Mouse (Mus musculus) cerebellum, postnatal 4 days (tissue): ENCODE measurements around the gene Aqp11.

Experiments used
- DNase-seq, 2 experiments: peaks; one replicate each; pipeline ENCODE4 v3.0.0; 2022; ENCODE audit warnings: low spot score in 2 of 2, mixed read lengths in 1 of 2

Aqp11 gene

GRCm38 (mm10) chr7:97747787-97748497 lies 9.9 kb upstream of the Aqp11 start:
- peak; percentile 69 to 83 for DNase-seq

DNA sequence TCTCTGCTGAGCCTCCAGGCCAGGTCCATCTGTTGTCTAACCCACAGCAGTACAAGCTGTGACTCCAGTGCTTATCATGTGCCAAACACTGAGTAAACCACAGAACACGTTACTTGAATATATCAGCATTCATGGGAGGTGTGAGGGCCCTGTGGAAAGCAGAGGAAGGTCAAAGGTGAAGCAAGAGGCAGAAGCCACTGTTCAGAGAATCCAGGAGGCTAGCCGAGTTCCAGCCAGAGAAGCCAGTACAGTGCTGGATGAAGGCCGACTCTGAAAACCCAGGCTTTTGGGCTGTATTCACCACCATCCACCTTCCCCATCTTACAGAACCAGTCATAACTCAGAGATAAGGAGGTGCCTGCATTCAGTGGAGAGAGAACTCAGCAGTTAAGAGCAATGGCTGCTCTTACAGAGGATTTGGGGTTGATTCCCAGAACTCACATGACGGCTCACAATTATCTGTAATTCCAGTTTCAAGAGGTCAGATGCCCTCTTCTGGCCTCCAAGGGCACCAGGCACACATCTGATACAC lies 9.2 kb upstream of the Aqp11 start:
- no peak for DNase-seq

DNA sequence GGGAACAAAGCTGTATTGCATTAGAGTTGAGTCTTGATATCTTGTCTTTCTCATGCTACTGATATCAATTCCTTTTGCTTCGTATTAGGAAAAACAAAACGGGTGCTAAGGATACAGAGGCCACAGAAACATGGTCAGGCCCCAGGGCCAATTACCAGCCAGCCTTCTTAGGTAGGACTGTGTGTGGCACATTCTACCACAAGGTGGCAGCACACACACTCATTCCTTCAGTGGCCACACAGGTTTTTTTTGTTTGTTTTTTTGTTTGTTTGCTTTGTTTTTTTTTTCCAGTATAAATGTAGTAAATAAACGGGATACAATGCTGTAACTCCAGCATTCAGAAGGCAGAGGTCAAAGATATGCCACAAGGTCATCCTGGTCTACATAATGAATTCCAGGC lies 7.2 kb upstream of the Aqp11 start:
- DNase-seq: peak in 1 of 2 experiments; percentile 60

GRCm38 (mm10) chr7:97741756-97742291 lies 3.7 kb upstream of the Aqp11 start:
- DNase-seq: no peak

DNA sequence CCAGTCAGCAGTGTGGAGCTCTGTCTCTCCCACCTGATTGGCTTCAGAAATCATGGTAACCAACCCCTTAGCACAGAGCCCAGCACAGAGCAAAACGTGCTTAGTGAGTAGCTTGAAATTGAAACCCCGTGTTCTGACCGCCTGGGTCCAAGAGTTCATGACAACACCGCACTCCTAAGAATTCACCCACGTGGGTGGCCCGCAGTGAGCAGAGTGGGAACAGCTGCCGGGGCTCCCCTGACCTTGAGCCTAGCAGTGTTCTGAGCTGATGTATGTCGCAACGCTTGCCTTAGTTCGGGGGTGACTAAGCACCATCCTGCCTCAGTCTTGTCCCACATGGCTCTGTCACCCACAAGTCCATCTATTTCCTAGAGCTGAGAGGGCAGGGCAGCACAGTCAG lies 2.9 kb upstream of the Aqp11 start:
- DNase-seq: no peak

- DNase-seq: no peak
Observed at GRCm38 (mm10) chr7:97737256-97737637, 842 bp downstream of the Aqp11 start.

DNA sequence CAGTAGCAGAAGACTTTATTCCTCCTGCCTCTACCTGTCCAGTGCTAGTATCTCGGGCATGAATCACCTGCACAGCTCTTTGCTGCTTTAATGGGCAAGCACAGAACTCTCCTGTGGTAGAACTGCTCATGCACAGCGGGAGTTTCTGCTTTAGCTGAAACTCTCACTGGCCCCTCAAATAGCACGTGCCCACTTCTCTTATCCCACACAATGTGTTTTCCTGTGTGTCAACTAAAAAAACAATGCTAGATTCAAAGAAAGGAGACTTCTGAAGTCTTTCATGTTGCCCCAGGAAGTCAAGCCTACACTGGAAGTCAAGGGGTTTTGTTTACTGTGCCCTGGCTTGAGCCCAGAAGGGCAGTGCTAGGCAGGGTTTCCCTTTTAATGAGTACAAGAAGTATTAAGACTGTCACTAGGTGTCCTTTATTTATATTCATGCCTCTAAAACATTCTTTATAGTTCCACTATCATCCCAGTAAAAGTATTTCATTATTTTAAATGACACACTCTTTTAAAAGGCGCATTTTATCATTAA lies 2.1 kb downstream of the Aqp11 start:
- no peak for DNase-seq

DNA sequence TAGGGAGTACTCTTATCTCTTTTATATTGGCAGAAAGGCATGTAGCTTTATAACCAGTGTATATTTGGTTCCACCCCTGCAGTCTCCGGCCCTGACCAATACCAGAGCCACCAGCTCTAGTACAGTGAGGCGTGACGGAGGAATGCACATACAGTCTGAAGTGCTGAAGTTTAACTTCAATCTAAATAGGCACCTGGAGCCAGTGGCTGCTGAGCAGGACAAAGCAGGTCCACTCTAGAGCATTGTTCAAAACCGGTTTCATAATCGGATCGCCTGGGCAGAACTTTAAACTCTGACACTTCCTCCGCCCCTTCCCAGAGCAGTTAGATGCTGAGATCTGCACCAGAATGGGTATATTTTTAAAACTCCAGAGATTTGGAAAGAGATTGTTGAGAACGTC lies 3.1 kb downstream of the Aqp11 start:
- no peak for DNase-seq

DNA sequence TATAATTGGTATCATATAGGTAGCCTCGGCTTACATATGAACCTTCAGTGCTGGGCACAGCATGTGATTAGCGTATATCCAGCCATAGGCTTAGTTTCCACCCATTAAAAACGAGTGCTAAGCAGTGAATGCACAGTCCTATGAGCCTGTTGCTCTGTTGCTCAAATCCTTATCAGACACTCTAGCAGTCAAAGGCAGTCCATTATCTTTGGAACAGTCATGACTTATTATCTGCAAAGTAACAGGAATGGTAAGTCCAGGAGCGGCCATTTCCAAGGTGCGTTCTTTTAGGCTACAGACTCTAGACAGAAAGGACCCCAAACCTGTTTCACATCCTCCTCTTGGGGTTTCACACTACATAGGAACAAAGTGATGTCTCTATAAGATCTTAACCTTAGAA lies 4.5 kb downstream of the Aqp11 start:
- no peak for DNase-seq

DNA sequence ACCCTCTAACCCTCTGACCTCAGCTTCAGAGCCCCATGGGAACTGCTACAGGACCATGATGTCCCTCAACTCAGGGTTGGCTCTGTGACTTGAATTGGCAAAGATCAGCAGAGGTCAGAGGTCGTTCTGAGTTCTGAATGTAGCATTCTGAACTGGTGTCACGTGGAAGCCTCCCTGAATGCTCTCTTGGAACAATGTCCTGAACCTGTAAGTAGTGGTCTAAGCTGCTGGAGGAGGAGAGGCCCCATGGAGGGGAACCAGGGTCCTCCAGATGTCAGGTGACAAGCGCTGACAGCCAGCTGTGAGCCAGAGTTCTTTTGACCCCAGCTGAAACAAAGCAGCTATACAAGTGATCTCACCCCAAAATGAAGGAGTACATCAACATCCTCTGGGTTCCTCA lies 7.7 kb downstream of the Aqp11 start:
- DNase-seq: no peak

- no peak for DNase-seq
Observed at GRCm38 (mm10) chr7:97728666-97729614, 9.1 kb downstream of the Aqp11 start.

GRCm38 (mm10) chr7:97726778-97727177 lies 11.3 kb downstream of the Aqp11 start:
- no peak for DNase-seq

- DNase-seq: no peak
Observed at GRCm38 (mm10) chr7:97726080-97726479, 12.0 kb downstream of the Aqp11 start.

- no peak for DNase-seq
Observed at GRCm38 (mm10) chr7:97725401-97725800, 12.7 kb downstream of the Aqp11 start.

GRCm38 (mm10) chr7:97723646-97724538 lies 14.2 kb downstream of the Aqp11 start:
- no peak for DNase-seq

- no peak for DNase-seq
Observed at GRCm38 (mm10) chr7:97722278-97722918, 15.7 kb downstream of the Aqp11 start.

DNA sequence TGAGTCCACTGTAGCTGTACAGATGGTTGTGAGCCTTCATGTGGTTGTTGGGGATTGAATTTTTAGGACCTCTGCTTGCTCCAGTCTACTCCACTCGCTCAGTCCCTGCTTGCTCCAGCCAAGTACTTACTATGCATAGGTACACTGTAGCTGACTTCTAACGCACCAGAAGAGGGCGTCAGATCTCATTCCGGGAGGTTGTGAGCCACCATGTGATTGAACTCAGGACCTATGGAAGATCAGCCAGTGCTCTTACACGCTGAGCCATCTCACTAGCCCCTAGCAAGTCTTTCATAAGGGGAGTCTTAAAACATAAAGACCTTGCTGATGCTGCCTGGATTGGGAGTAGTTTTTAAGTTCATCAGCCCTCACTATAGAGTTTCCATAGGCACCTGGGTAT lies 18.0 kb downstream of the Aqp11 start:
- no peak for DNase-seq

GRCm38 (mm10) chr7:97719078-97719477 lies 19.0 kb downstream of the Aqp11 start:
- no peak for DNase-seq

GRCm38 (mm10) chr7:97717326-97717725 lies 20.8 kb downstream of the Aqp11 start:
- DNase-seq: no peak

DNA sequence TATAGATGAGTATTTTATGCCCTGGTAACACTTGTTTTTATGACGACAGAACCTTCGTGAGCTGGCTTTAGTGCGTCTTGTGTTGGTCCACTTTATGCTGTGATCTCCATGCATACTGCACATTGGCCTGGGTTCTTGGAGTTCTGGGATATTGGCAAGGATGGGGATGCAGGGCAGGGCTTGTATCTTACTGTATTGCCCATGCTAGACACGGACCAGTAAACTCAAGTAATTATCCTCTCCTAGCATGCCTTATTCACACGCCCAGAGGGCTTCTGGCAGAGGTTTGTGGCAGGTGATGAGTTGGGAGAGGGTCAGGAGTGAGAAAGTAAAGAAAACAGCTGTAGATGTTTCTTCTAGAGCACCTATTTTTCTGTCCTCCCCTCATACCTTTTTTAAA lies 23.4 kb downstream of the Aqp11 start:
- DNase-seq: no peak

DNA sequence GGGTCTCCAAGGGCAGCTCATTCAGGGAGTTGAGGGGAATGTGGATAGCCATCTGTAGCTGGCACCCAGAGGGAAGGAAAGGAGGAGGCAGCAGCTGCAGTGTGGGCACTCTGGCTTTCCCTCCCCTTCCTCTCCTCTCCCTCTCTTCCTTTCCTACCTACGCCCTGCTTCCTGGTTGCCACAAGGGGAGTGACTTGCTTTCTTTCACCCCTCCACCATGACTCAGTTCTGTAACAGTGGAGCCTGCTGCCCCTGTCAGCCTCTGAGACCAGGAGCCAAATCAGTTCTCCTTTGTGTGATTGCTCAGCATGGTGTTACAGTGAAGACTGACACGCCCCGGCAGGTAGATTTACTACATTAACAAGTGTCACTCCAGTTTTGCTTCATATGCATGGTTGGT lies 28.9 kb downstream of the Aqp11 start:
- DNase-seq: no peak
